Mouse (Mus musculus) NIH3T3 (cell line): Measurements from ENCODE around the gene Cbx1.

Experiments used
- DNase-seq: peaks from one replicate; pipeline ENCODE4 v3.0.0-alpha.2; 2012; ENCODE audit warnings: low read depth

Cbx1 gene

DNA sequence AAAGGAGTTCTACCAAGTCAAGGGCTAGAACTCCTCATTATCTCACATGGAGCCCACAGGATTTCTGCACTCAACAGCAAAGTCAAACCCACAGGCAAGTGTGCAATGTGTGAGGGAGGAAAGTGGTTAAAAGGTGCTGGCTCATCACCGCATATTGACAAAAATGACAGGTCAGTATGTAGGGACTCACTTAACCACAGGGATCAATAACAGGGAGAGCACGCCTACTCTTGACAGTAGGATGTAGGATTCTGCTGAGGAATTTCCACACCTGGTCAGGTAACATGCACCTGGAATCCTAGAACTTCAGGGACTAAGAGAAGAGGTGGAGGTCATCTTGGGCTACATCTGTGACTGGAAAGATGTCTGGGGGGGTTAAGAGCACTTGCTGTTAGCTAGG lies 27.0 kb downstream of the Cbx1 start:
- no peak for DNase-seq

DNA sequence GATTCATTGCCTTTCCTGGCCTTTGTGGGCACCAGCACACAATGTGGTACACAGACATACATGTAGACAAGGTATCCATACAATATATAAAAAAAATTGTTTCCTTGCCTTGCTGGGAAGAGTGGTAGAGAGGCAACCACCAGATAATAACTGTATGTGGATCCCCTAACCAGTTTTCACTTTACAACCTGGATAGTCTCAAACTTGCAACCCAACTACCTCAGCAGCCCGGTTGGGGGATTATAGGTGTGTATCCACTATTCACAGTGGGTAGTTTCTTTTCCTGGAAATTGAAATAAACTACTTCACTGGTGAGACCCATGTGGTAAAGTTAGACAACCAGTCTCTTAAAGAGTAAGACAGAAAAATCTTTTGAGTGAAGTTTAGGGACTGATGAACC lies 27.6 kb downstream of the Cbx1 start:
- no peak for DNase-seq

DNA sequence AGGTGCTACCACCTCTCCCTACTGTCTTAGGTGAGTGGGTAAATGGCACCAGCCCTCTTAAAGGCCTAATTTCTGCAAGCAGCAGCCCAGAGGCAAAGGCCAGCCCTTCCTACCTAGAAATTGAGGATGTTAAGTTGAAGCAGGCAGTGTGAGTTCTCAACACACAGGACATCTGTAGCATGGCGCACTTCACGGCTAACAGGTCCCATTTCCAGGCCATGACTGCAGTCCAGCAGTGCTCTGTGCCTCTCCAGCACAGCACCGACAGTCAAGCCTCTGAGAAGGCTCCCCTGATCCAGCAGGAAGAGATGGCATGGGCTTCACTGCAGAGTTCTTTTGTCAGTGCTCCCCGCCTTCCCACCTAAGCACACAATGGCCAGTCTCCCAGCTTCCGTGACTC lies 28.1 kb downstream of the Cbx1 start:
- DNase-seq, result no peak

DNA sequence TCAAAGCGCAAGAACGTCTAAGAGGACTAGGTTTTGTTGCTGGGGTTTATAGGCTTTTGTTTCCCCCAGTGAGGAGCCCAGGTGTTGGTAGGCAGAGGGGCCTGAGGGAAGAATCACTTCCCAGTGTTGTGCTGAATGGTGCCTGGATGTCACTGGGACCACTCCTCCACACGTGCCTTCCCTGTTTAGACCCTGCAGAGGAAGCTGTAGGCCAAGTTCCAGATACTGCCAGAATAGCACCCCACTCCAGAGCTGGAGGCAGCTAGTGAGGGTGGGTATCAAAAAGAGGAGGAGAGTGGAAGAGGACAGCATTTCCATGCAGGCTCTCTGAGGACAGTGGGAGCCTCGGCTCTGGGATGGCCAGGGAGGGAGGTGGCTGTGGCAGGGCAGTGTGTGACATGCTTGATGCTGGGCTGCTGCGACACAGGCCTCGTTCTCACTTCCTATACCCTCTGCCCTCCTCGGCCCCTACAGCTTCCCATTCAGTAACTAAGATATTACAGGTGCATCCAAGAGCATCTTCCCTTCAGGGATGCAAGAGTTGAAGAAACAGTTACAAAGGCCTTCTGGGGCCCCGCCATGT lies 29.3 kb downstream of the Cbx1 start:
- DNase-seq, result no peak

DNA sequence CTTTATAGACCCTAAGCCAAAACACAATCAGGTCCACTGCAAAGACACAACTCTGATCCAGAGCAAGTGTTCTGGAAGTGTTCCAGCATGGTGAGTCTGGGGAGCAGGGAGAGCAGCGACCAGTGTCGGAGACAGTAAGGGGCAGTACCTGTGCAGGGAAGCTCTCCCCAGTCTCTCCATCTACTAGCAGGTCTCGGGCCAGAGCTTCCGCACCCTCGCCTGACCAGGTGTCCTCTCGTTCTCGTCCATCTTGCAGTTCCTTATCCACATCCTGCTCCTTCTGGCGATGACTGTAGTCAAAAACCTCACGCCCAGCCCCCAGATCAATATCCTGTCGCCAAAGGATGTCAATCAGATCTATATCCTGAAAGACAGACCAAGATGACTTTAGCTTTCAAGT lies 33.0 kb downstream of the Cbx1 start:
- no peak for DNase-seq

GRCm38 (mm10) chr11:96822675-96823470 lies 33.9 kb downstream of the Cbx1 start:
- DNase-seq, result peak; percentile 86

DNA sequence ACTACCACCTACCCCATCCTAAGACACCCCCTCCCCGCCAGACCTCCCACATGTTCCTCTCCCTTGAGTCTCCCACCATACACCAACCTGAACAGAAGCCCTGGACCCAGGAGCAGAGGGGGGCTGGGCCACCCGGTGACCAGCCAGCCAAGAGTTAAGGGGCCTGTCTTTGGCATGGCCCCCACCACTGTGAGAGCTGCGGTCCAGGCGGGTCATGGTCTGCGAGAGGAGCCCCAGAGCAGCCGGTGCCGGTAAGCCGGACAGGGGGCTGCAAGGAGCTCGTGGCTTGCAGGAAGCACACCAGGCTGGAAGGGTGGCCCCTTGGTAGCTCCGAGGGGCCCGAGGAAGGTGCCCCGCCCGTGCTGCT lies 34.5 kb downstream of the Cbx1 start:
- peak; percentile 45 for DNase-seq

DNA sequence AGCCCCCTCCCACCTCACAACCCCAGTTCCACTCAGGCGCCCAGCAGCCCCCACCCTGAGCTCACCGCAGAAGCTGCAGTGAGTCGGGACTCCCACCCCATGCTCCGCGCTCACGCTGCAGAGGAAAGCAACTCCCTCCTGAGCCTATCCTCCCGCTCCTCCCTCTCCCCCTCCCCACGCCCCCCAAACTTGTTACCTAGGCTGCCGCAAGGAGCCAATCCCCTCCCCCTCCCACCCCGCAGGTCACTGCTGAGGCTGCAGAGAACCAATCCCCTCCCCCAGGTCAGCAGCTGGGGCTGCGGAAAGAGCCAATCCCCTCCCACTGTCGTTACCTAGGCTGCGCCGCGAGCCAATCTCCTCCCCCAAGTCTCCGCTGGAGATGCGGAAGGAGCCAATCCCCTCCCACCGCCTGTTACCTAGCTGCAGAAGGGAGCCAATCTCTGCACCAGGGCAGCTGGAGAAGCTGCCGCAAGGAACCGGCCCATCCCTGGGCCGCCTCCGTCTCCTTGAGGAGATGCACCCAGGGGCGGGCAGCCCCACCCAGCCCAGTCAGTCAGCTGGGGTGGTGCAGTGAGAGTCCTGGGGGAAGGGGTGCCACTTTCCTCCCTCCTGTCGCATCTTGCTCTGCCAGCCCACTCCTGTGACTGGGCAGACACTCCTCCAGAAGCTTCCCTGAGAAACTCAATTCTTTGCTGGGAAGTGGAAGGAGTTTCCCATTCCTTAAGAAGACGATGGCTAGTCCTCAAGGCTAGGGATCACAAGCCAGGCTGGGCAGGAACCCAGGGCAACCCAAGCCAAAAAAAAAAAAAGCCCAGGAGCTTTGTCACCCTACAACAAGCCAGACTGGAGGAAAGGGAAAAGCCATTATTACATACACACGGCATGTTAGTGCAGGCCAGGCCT lies 35.2 kb downstream of the Cbx1 start:
- peak; percentile 95 for DNase-seq

GRCm38 (mm10) chr11:96824783-96825495 lies 36.0 kb downstream of the Cbx1 start:
- peak; percentile 78 for DNase-seq

DNA sequence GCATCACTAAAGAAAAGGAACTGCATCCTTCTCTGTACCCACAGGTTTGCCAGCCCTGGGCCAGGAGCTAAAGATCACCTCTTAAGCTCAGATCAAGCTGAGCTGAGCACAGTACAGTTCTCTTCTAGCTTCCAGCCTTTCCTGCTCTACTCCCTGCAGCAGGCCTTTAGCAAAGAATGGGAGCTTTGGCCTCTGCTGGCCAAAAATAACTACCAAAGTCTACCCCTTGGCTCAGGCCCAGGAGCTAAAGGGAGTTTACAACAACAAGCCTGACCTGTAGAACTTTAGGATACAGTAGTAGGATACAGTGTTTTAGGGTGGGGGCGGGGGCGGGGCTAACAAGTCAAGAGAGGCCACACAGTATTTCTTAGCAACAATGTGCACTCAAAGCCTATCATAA lies 37.6 kb downstream of the Cbx1 start:
- DNase-seq, result peak; percentile 65

DNA sequence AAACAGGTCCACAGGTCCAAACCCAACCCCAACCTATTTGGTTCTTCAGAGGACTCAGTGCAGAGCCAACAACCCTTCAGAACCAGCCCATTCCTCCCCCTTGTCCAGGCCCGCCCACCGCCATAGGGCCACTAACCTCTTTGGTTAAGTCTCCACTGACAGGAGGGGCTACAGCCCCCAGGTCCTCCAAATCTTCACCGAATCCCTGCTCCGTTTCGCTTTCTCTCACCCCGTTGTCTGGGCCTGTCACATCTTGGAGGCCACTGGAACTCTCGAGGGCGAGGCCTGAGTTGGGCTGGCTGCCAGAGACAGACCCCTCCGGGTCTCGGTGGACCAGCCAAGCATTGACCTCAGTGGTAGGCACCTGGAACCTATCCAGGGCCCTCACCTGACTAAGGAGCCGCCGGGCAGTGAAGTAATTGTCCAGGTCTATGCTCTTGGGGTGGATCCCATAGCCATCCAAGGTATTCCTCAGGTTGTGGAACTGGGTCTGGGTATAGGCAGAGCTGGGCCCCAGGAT lies 38.2 kb downstream of the Cbx1 start:
- no peak for DNase-seq

DNA sequence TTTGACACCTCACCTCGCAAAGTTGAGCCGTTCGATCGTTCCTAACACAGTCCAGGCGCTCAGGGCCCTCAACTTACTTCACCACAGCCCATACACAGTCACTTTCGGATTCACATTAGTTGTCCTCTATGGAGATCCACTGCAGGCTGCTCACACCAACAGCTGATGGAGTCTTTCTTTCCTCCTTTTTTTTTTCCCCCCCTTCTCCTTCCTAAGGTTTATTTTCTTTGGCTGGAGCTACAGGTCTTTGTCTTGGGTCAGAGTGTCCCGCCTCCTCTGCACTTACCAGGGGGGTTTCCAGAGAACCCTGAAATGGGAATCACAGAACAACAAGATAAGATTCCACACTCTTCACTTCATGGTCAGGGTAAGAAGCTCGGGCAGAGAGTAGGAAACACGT lies 39.0 kb downstream of the Cbx1 start:
- no peak for DNase-seq

DNA sequence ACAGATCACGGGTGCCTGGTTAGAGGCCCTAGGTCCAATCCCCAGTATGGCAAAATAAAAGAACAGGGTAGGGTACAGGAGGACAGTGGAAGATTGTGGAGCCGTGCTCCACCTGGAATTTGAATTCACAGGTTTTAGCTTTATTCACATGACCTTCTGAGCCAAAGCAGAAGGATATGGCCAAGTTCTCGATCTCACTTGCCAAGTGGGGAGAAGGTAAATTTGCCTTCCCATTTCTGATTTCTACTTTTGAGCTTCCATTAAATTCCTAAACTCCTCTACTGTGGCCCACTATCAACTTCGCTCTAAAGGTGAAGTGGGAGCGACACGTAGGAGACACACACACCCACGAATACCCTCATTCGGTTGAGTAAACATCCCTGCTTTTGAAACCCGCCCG lies 40.0 kb downstream of the Cbx1 start:
- no peak for DNase-seq

GRCm38 (mm10) chr11:96829403-96829812 lies 40.5 kb downstream of the Cbx1 start:
- DNase-seq, result peak; percentile 82

DNA sequence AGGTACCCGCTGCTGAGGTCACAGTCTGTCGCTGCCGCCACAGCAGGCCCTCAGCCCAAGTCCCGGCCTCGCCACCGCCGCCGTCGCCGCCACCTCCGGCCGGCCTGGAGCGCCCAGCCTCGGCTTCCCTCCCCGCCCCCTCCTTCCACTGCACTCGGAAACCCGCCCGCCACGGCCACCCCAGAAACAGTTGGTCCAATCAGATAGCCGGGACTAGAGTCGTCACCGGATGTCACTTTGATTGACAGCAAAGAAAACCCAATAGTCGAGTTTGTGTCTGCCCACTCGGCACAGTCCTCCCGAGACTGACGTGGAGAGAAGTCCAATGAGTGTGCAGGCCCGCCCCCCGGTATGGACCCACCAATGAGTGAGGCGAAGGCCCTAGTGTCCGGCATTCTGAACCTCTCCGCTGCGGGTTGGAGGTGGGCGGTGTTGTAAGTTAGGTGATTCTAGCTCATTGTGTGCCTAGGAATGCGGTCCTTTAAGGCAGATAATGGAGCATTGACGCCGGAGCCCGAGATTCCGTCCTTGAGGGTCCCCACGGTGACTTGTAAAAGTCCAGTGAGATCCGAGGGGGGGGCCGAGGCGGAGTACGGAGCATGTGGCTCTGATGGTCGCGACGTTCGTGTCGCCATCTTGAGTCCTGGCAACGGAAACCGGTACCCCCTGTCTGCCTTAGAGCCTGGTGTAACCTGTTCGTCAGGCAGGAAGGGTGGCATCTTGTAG lies 41.0 kb downstream of the Cbx1 start, which contains the start of gene Nfe2l1:
TSS of gene Nfe2l1 (minus strand) at position 156 of the 726 bp plus-strand sequence.
- peak; percentile 98 for DNase-seq

DNA sequence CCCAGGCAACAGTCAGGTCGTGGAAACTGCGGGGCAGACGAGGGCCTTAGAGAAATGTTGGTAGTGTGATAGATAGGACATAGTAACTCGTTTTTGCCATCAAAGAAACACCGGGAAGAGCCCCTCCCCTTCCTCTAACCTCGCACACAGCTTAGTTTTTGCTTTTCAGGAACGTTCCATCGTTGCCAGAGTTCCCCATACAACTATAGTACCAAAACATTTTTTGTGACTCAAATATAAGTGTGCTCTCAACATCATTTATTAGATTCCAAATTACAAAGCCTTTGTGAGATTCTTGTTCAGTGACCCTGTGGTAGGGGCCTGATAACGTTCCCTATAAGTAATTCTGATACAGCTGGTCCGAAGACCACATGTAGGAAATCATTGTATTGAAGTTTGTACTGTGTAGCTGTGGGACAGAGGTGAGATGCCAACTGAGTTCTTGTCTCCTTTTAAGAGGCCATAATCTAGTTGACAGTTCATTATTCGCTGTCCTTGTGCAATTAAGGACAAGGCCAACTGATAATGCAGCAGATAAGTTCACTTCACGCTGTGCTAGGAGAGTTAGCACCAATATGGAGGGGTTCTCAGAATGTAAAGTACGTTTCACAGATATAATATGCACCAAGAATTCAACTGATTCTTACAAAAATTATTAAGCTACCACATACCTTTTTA lies 41.8 kb downstream of the Cbx1 start:
- DNase-seq, result no peak

GRCm38 (mm10) chr11:96831516-96831915 lies 42.6 kb downstream of the Cbx1 start:
- DNase-seq, result no peak

DNA sequence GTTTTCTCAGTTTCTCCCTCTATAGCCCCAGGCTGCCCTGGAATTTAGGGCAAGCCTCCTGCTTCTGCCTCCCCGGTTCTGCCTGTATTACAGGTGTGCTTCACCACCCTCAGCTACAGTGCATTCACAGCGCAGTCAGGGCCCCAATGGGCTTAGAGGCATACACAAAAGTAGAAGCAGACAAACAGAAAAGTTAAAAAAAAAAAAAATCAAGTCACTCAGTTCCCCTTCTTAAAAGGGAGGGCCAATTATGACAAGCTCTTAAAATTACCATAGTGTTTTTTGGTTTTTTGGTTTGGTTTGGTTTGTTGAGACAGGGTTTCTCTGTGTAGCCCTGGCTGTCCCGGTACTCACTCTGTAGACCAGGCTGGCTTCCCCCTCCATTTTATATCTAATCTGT lies 43.6 kb downstream of the Cbx1 start:
- DNase-seq, result no peak

DNA sequence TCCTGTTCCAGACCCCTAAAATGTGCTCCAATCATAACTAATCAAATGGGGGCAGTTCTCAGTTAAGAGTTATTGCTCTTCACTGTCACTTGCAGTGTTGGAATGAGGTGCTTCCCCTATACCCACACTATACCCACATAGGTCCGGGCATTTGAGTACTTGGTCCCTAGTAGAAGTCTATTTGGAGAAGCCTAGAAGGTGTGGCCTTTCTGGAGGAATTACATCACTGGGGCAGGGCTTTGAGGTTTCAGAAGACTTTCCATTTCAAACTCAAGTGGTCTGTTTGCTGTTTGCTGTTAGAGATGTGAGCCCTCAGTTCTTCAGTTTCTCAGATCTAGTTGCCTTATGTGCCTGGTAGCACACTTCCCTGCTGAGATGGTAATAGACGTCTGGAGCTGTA lies 44.0 kb downstream of the Cbx1 start:
- DNase-seq, result no peak

GRCm38 (mm10) chr11:96834127-96834526 lies 45.2 kb downstream of the Cbx1 start:
- DNase-seq, result no peak

GRCm38 (mm10) chr11:96837298-96837697 lies 48.4 kb downstream of the Cbx1 start:
- peak; percentile 74 for DNase-seq
